Mouse (Mus musculus) mesoderm, embryonic 11.5 days (tissue): ENCODE data around the gene Stac.
A peak's percentile ranks its signal among the peaks of the same experiment; 100 is the strongest.

Experiments used
- DNase-seq: peaks from one replicate; pipeline ENCODE4 v3.0.0-alpha.2; 2012; ENCODE audit warnings: low read depth, low spot score

Gene Stac

GRCm38 (mm10) chr9:111689680-111690483 lies at the start of gene Stac:
Gene Stac (minus strand): TSS chr9:111690348.
- DNase-seq = peak; percentile 34

DNA sequence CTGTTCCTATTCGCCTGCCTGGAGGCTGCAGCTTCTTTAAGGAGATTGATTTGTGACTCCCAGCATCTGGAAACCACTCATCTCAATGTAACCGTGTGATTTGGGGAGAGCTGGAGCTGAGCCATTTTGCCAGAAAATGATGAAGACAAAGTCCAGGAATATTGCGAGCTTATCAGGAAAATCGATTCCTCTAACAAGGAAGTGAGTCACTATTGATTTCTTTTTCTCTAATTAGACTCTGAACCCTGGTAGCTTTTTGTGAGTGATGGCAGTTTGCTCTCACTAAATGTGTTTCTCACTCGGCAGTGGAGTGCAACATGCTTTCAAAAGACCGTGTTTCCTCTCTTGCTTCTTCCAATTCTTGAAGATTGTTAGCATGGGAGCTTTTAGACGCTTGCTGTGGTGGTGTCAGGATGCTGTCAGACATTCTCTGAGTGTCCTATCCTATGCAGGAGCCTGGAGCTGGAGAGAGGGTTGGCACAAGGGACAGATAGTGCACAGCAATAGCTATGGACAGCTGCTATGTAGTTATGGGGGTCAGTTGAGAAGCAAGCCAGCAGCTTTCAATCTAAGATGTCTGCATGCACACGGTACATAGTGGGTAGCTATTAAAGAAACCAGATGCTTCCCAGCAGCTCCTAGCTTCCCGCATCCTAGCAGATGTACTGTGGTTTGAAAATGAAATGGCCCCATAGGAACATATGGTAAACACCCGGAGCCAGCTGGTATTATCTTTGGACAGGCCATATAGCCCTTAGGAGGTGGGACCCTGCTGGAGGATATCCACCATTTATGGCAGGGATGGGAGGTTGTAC lies 49.5 kb upstream of the Stac start:
- DNase-seq = peak; percentile 32

GRCm38 (mm10) chr9:111739026-111739425 lies 48.9 kb upstream of the Stac start:
- DNase-seq = no peak

- no peak for DNase-seq
These were observed 47.6 kb upstream of the Stac start for GRCm38 (mm10) chr9:111737796-111738195.

DNA sequence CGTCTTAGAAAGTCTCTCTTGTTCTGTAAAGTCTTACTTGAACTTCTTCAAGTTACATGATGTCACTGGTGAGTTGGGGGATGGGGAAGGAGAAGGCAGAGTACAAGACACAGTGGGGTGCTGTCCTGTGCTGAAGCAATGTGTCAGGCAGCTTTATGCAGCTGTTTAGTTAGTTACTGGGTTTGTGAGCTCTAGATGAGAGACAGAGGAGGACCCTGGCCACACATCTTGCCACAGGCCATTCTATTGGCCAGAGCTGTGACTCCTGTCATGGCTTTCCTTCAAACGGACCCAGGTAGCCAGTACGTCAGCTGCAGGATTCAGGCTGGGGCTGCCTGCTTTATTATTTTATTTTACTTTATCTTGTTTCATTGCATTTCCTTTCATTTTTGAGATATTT lies 45.8 kb upstream of the Stac start:
- DNase-seq = no peak

DNA sequence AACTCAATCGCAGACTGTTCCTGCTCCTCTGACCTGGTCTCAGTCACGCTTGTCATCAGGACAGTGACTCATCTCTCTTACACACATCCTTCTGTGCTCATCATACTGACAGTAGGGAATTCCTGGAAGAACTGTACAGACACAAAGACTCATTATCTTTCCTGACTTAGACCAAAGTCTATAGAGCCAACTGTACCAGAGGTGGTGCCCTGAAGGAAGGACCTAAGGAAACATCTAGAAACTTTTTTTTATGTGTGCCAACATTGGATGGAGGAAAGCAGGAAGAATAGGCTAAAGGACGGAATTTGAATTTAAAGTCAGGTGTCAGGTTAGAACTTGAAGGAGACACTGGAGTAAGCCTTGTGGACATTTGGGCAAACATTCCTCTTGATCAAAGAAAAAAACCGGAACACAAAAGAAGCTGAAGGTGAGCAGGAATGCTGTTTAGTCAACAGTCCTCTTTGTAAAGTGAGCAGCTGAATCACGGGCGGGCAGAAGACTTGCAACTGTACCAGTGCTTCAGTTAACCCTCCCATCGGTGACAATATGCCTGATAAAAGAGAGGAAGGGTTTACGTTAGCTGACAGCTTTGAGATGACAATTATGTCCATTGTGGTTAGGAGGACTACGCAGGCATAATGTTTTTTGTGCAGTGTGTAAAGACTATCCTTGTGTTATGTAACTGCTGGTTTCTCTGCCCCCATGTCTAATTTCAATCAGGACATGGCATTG lies 42.0 kb upstream of the Stac start:
- DNase-seq = no peak

- DNase-seq = no peak
These were observed 34.9 kb upstream of the Stac start for GRCm38 (mm10) chr9:111724981-111725593.

DNA sequence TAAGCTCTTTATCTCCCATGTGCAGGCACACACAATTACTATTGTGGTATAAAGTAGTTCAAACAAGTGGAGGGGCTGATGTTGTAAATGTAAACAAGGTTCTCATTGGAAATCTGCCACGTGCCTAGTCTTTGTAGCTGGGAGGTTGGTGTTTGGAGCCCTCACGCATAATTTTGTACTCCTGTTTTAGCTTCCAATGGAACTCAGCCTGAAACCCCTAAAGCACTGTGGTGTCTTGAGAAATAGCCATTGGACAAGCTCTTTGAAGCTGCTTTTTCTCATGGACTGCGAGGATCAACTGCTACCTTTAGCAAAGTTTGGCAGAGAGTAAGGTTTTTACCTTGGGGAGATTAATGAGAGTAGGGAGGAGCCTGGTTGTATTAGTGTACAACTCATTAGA lies 24.3 kb upstream of the Stac start:
- DNase-seq = no peak

DNA sequence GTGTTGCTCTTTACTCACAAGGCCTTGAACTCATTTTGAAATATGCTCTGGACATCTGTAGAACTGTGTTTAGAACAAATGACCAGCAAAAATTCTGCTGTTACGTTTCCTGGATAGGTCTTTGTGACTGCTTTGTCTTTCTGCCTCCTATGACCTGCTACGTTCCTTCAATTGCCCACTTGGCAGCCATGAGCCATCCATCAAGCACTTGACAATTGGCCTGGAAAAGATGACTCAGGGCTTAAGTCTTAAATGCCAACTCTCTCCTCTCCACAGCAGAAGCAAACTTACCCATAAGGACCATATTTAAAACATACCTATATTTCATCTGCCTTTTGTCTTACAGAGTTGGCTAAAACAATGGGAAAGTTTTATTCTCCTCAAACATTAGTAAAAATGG lies 10.0 kb upstream of the Stac start:
- DNase-seq = no peak

DNA sequence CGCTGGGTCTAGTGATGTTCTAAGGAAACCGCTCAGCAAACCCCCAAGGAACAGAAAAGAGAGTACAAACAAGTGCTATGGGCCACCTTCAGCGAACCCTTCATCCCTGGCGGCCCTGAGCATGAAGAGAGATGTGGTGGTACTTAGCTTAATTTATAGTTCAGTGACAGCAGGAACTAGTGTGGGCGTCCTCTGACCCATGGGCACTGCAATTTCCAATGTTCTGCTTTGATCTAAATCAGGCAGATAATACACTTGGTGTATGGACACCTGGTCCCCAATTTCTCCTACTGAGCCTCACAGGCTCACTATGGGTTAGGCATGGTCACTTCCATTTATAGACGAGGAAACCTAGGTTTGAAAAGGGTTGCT lies 322 bp upstream of the Stac start:
- peak; percentile 34 for DNase-seq

DNA sequence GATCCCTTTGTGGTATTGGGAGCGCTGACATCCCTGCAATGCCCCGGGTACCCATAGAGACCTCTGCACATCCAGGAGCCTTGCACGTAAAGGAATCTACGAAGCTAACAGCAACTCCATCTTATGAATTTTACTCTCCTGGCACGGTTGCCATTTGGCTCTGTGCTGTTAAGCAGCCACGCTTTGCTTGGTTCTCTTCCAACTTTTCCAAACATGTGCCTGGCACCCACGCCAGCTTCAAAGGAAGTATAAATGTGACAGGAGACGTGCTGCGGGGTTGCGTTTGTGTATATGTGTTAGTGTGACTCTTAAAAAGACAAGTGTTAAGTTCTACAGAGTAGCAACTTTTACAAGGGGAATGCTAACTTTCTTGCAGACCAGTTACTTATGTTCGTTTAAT lies 1.0 kb downstream of the Stac start:
- no peak for DNase-seq

DNA sequence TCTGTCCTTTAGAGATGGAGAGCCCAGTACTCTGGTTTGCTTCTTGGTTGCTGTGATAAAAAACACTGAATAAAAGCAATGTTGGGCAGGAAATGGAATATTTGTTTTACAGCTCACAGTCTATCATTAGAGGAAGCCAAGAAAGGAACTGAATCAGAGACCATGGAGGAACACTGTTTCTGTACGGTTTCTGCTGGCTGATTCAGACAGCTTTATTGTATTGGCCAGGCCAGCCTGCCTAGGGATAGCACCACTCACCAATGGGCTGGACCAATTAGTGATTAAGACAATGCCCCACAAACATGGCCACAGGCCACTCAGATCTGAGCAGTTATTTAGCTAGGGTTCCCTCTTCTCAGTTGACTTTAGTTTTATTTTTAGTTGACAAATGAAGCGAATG lies 6.0 kb downstream of the Stac start:
- no peak for DNase-seq

DNA sequence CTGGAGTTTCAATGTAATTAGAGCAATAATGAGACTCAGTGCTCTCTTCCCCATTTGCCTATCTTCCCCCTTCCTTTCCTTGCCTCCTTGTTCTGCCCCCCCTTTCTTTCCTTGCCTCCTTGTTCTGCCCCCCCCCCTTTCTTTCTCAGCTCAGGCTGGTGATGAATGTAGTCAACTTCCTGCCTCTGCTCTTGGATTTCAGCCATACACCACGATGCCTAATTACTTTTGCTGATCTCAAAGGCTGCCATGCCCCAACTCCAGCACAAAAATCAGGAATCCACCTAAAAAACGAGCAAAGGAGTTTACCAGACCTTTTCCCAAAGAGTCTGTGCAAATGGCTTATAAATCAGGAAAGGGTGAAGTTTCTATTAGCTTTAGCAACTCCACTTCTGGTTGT lies 10.6 kb downstream of the Stac start:
- no peak for DNase-seq

DNA sequence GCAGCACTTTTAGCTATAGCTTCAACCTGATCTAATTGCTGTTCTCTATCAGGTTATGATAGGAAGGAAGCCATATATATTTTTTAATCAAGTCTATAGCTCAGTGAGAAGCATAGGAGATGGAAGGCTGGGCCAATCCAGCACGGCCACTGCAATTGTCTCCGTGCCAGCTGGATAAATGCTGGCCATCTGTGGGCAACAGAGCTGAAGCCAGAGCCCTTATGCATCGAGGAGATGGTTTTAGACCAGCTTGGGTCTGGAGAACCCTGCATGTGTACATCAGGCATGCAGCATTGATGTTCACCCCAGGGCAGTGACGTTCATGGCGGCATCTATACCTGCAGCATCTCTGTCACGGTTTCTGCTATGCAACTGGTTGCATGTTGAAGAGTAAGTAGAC lies 20.3 kb downstream of the Stac start:
- DNase-seq = no peak

GRCm38 (mm10) chr9:111655066-111655465 lies 35.1 kb downstream of the Stac start:
- no peak for DNase-seq

DNA sequence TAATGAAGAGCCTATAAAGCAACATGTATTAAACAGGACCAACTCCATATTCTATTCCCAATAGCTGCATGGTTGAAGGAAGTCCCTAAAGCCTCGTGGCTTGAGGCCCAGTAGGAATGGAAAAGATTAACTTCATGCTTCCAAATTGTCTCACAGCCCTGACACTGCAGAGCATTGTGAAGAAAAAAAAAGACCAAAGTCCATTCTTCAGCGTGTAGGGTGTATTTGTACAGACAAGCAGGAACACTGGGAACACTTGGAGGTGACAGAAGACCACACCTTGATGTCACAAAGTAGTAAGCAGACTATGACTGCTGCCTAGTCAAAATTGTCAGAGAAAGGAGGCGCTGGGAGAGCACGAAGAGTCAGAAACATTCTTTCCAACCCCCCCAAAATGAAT lies 45.9 kb downstream of the Stac start:
- DNase-seq = no peak

DNA sequence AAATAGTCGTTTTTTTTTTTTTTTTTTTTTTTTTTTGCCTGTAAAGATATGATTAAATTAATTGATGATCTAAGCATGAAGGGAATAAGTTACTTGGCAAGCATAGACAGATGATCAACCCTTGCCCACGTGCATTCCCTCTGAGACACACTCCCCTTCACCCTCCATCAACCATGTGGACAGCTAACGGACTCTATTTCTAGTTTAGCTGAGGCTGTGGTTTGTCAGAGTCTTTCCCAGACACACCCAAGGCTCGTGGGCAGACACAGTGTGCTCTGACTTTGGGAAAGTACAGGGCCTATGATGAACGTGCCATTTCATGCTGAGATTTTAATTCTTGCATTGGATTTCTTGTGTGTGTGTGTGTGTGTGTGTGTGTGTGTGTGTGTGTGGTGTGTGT lies 46.8 kb downstream of the Stac start:
- no peak for DNase-seq

GRCm38 (mm10) chr9:111637641-111638040 lies 52.5 kb downstream of the Stac start:
- no peak for DNase-seq

GRCm38 (mm10) chr9:111632833-111633232 lies 57.3 kb downstream of the Stac start:
- no peak for DNase-seq

GRCm38 (mm10) chr9:111621191-111621590 lies 69.0 kb downstream of the Stac start:
- no peak for DNase-seq

DNA sequence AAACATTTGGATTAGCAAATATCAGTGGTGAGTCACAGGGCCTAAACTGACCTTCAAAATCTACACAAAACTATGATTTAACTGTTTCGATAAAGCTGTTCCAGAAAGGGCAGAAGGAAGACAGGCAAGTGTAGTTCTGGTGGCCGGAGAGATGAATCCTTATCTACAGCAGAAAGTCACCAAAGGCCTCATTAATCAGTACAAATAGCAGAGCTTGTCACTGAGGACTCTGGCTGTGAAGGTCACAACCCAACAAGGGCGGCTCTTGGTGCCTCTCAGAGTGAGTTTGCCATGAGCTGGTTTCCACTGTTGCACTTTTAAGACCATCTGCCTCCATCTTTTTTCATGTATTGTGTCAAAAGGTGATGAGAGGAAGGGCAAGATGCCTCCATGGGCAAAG lies 78.8 kb downstream of the Stac start:
- no peak for DNase-seq

- DNase-seq = no peak
These were observed 81.4 kb downstream of the Stac start for GRCm38 (mm10) chr9:111608762-111609161.
